Mouse (Mus musculus) fibroblast of lung, adult 2 months (primary cell): ENCODE measurements around the gene Olfr503.
"Not testable (repeated sequence)": the region's sequence is repeated elsewhere in the genome, so short reads cannot be mapped to it uniquely, and the experiment has no call there.

ENCODE experiments used
- DNase-seq: peaks from one replicate; pipeline ENCODE4 v3.0.0-alpha.2; 2011; ENCODE audit warnings: low read depth

The Olfr503 gene

DNA sequence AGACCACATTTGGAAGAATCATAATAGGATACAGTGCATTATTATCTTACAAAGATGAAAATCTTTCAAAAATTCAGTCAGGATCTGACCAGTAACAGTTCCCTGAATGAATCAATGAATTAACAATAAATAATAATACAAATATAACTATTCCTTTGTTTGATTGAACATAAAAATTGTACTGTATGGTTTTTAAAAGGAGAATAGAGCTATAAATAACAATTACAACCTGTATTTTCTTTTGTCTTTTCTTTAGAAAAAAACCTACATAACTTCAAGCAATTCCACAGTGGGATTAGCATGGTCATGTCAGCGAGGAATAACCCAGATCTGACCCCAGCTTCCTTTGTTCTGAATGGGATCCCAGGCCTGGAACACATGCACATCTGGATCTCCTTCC is at the start of gene Olfr503:
Olfr503 (plus strand) TSS at position 301 of the 400 bp plus-strand sequence.
- not testable (repeated sequence) for DNase-seq

DNA sequence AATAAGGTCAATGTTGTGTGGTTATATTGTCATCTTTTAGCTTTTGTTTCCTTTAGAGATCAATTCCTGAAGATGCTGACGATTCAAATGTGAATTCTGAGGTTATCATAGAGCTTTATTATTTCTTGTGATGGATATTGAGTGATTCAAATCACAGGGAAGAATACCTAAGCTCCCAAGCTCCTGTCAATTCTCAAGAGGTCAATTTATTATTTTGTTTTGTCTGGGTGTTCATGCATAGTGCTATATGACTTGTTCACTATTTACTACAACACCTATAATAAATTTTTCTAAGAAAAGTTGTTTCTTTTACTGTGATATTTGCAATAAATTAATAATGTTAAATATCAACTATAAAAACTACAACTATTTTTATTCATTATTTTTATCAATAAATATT is 19.4 kb upstream of the Olfr503 start, which contains the start of gene Olfr502:
Olfr502 (minus strand) TSS at position 101 of the 400 bp plus-strand sequence.
- DNase-seq, result no peak

DNA sequence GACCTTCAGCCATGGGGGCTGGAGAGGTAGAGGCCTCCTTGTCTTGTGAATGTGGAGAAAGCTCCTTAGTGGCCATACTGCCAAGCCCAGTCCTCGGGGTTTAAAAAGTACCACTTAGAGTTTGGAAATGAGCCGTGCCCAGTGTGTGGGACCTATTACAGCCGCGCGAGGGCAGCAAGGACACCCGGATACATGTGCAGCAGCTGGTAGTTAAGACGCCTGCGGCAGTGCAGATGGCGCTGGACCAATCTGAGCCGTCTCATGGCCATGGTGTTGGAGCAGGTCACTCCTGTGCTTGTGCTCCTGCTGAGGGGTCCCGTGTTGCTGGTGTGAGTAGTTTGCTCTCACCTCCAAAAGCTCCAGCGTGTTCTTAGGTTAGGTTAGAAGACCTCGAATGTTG is 1.9 kb upstream of the Olfr503 start:
- no peak for DNase-seq

DNA sequence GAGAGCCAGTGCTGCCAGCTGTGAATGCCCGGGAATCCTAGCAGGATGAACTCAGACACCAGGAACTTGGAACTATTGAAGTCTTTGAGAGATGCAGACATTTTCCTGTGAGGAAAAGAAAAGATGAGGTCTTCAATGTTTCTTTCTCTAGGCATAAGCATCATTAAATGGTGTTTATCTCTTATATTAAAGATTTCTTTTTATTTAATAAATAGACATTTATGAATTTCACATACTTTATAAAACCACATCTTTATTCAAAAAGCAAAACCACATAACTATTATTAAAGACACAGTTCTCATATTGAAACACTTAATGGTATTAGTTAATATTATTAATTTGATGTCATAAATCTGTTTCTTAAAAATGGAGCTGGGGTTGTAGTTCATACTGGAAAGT is 21.4 kb downstream of the Olfr503 start, which contains the start of gene Olfr504:
Olfr504 (minus strand) TSS at position 101 of the 400 bp plus-strand sequence.
- no peak for DNase-seq

- DNase-seq, result no peak
Observed at GRCm38 (mm10) chr7:108589797-108590196, 45.5 kb downstream of the Olfr503 start.
